Mouse (Mus musculus): ENCODE results near the gene Auts2. TPM values are rescaled to one million over a fixed set of nuclear protein-coding genes. Genes with fewer than 3 reads are reported as not detected.

Auts2 gene
- polyA plus RNA-seq, 1 experiment from 2014 or later, result 29.4 TPM

- H3K4me3 ChIP-seq (ENCODE audit: low read depth, low read length), result no peak overlapping the region
- H3K27ac ChIP-seq (replicated peaks; ENCODE audit: low read depth, low read length), result peak overlapping the region; percentile 6; the same call in 1 of the 2 replicates
- no peak overlapping the region for H3K9ac ChIP-seq (ENCODE audit: low read depth, low read length)
- peak; percentile 85 for DNase-seq (ENCODE audit: low spot score)
- H3K9me3 ChIP-seq (ENCODE audit: control insufficient read depth, low read length), result no peaks in the 10 kb centered on the region
- H3K4me2 ChIP-seq (ENCODE audit: low read depth, low read length), result peak overlapping the region; percentile 36
- no peaks in the 10 kb centered on the region for H3K27me3 ChIP-seq (replicated peaks; ENCODE audit: control insufficient read depth, insufficient read depth, low read length)
- peak; percentile 74 for ATAC-seq (ENCODE audit: low read depth)
- H3K4me1 ChIP-seq (ENCODE audit: control insufficient read depth, insufficient read depth, low read length), result peaks cover 29% of the 10 kb centered on the region
- no peaks in the 10 kb centered on the region for H3K36me3 ChIP-seq (ENCODE audit: control insufficient read depth, insufficient read depth, low read length)
- WGBS, result 7% methylated on average over 7 of the region's 7 CpGs
Measured at GRCm38 (mm10) chr5:132186221-132186620, 356.9 kb downstream of the Auts2 start.

- ATAC-seq (ENCODE audit: low read depth) (no peak), DNase-seq (ENCODE audit: low spot score) (no peak)
- 65% methylated on average over 4 of the region's 4 CpGs for WGBS
- no peaks in the 10 kb centered on the region for H3K36me3 ChIP-seq (ENCODE audit: control insufficient read depth, insufficient read depth, low read length)
- H3K9ac ChIP-seq (ENCODE audit: low read depth, low read length), result no peak overlapping the region
- H3K27ac ChIP-seq (replicated peaks; ENCODE audit: low read depth, low read length), result no peak overlapping the region
- H3K4me2 ChIP-seq (ENCODE audit: low read depth, low read length), result no peak overlapping the region
- no peaks in the 10 kb centered on the region for H3K27me3 ChIP-seq (replicated peaks; ENCODE audit: control insufficient read depth, insufficient read depth, low read length)
- H3K9me3 ChIP-seq (ENCODE audit: control insufficient read depth, low read length), result no peaks in the 10 kb centered on the region
- H3K4me3 ChIP-seq (ENCODE audit: low read depth, low read length), result no peak overlapping the region
- peaks cover 25% of the 10 kb centered on the region for H3K4me1 ChIP-seq (ENCODE audit: control insufficient read depth, insufficient read depth, low read length)
Measured at GRCm38 (mm10) chr5:132184395-132185095, 358.6 kb downstream of the Auts2 start.

DNA sequence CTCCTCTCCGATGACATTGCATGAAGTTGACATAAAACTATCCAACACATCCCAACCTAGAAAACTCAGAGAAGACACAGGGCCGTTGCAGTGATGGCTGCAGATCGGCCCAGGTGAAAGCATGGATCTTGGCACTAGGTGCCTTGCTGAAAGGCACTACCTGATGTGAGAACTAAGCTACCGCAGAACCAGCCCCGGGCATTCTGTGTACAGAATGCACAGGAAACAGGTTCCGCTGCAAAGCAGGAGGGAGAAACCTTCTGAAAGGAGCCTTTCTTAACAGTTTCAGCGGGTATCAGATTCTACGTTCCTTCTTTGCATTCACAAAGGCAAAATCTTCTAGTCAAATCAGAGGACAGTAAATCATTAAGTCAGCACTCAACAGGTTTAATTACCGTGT, 361.1 kb downstream of the Auts2 start:
- peak; percentile 65 for DNase-seq (ENCODE audit: low spot score)
- no peaks in the 10 kb centered on the region for H3K36me3 ChIP-seq (ENCODE audit: control insufficient read depth, insufficient read depth, low read length)
- H3K9me3 ChIP-seq (ENCODE audit: control insufficient read depth, low read length), result no peaks in the 10 kb centered on the region
- no peak overlapping the region for H3K9ac ChIP-seq (ENCODE audit: low read depth, low read length)
- peak; percentile 53; the same call in 1 of the 2 replicates for ATAC-seq (ENCODE audit: low read depth)
- H3K4me3 ChIP-seq (ENCODE audit: low read depth, low read length), result no peak overlapping the region
- peaks cover 22% of the 10 kb centered on the region for H3K4me1 ChIP-seq (ENCODE audit: control insufficient read depth, insufficient read depth, low read length)
- H3K27ac ChIP-seq (replicated peaks; ENCODE audit: low read depth, low read length), result no peak overlapping the region
- 70% methylated on average over 9 of the region's 9 CpGs for WGBS
- H3K27me3 ChIP-seq (replicated peaks; ENCODE audit: control insufficient read depth, insufficient read depth, low read length), result no peaks in the 10 kb centered on the region
- no peak overlapping the region for H3K4me2 ChIP-seq (ENCODE audit: low read depth, low read length)

DNA sequence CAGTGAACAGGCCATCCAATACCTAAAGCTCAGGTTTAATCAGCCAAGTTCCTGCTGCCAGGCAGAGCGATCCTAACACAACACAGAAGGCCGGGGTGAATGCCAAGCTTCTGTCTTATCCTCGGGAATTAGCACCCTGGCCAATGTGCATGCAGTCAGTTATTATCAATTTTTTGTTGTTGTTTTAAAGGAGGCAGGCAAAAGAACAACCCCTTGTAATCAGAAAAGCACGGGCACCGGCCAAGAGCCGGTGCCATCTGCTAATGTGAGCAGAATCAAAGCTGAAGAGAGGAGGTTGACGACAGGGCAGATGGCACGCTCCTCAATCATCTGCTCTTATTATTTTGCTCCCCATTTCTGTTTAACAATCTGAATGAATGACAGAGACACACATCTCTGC, 373.1 kb downstream of the Auts2 start:
- ATAC-seq (ENCODE audit: low read depth) (no peak), DNase-seq (ENCODE audit: low spot score) (no peak)
- no peak overlapping the region for H3K4me3 ChIP-seq (ENCODE audit: low read depth, low read length)
- H3K36me3 ChIP-seq (ENCODE audit: control insufficient read depth, insufficient read depth, low read length), result no peaks in the 10 kb centered on the region
- H3K9ac ChIP-seq (ENCODE audit: low read depth, low read length), result no peak overlapping the region
- no peaks in the 10 kb centered on the region for H3K27me3 ChIP-seq (replicated peaks; ENCODE audit: control insufficient read depth, insufficient read depth, low read length)
- no peak overlapping the region for H3K27ac ChIP-seq (replicated peaks; ENCODE audit: low read depth, low read length)
- no peak overlapping the region for H3K4me2 ChIP-seq (ENCODE audit: low read depth, low read length)
- 61% methylated on average over 8 of the region's 8 CpGs for WGBS
- peaks cover 19% of the 10 kb centered on the region; the same call in 1 of the 2 replicates for H3K4me1 ChIP-seq (ENCODE audit: control insufficient read depth, insufficient read depth, low read length)
- H3K9me3 ChIP-seq (ENCODE audit: control insufficient read depth, low read length), result no peaks in the 10 kb centered on the region

GRCm38 (mm10) chr5:132168805-132169204, 374.3 kb downstream of the Auts2 start:
- Histone ChIP-seq H3K9me3 (ENCODE audit: control insufficient read depth, low read length) (no peaks in the 10 kb centered on the region), H3K4me3 (ENCODE audit: low read depth, low read length) (no peak overlapping the region), H3K4me1 (ENCODE audit: control insufficient read depth, insufficient read depth, low read length) (peaks cover 19% of the 10 kb centered on the region; the same call in 1 of the 2 replicates), H3K36me3 (ENCODE audit: control insufficient read depth, insufficient read depth, low read length) (no peaks in the 10 kb centered on the region), H3K27ac (replicated peaks; ENCODE audit: low read depth, low read length) (no peak overlapping the region), H3K27me3 (replicated peaks; ENCODE audit: control insufficient read depth, insufficient read depth, low read length) (no peaks in the 10 kb centered on the region), H3K4me2 (ENCODE audit: low read depth, low read length) (no peak overlapping the region), H3K9ac (ENCODE audit: low read depth, low read length) (no peak overlapping the region)
- ATAC-seq (ENCODE audit: low read depth) (no peak), DNase-seq (ENCODE audit: low spot score) (no peak)
- WGBS, result 83% methylated on average over 5 of the region's 5 CpGs

GRCm38 (mm10) chr5:132168224-132168623, 374.9 kb downstream of the Auts2 start:
- H3K27me3 ChIP-seq (replicated peaks; ENCODE audit: control insufficient read depth, insufficient read depth, low read length), result no peaks in the 10 kb centered on the region
- no peak overlapping the region for H3K4me2 ChIP-seq (ENCODE audit: low read depth, low read length)
- WGBS, result 87% methylated on average over 5 of the region's 5 CpGs
- H3K4me3 ChIP-seq (ENCODE audit: low read depth, low read length), result no peak overlapping the region
- H3K27ac ChIP-seq (replicated peaks; ENCODE audit: low read depth, low read length), result no peak overlapping the region
- no peak overlapping the region for H3K9ac ChIP-seq (ENCODE audit: low read depth, low read length)
- peaks cover 19% of the 10 kb centered on the region for H3K4me1 ChIP-seq (ENCODE audit: control insufficient read depth, insufficient read depth, low read length)
- no peaks in the 10 kb centered on the region for H3K9me3 ChIP-seq (ENCODE audit: control insufficient read depth, low read length)
- no peaks in the 10 kb centered on the region for H3K36me3 ChIP-seq (ENCODE audit: control insufficient read depth, insufficient read depth, low read length)
- no peak for ATAC-seq (ENCODE audit: low read depth)
- no peak for DNase-seq (ENCODE audit: low spot score)

- no peak overlapping the region for H3K9ac ChIP-seq (ENCODE audit: low read depth, low read length)
- no peaks in the 10 kb centered on the region for H3K9me3 ChIP-seq (ENCODE audit: control insufficient read depth, low read length)
- ATAC-seq (ENCODE audit: low read depth), result no peak
- WGBS, result 76% methylated on average over 3 of the region's 3 CpGs
- H3K4me1 ChIP-seq (ENCODE audit: control insufficient read depth, insufficient read depth, low read length), result peaks cover 28% of the 10 kb centered on the region
- no peak overlapping the region for H3K27ac ChIP-seq (replicated peaks; ENCODE audit: low read depth, low read length)
- no peaks in the 10 kb centered on the region for H3K36me3 ChIP-seq (ENCODE audit: control insufficient read depth, insufficient read depth, low read length)
- no peak overlapping the region for H3K4me3 ChIP-seq (ENCODE audit: low read depth, low read length)
- H3K27me3 ChIP-seq (replicated peaks; ENCODE audit: control insufficient read depth, insufficient read depth, low read length), result no peaks in the 10 kb centered on the region
- no peak overlapping the region for H3K4me2 ChIP-seq (ENCODE audit: low read depth, low read length)
- no peak for DNase-seq (ENCODE audit: low spot score)
Measured at GRCm38 (mm10) chr5:132166559-132166958, 376.6 kb downstream of the Auts2 start.

DNA sequence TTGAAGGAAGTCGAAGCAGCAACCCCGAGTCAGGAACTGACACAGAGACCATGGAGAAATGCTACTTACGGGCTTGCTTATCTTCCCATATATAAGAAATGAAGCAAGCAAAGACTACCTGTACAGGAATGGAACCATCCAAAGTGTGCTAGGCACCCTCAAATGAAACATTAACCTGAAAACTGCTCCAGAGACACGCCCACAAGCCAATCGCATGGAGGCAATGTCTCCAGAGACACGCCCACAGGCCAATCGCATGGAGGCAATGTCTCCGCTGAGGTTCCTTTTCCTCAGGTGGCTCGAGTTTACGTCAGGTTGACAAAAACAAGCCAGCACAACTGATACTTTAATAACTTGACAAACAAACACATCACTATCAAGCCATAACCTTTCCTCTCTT, 379.2 kb downstream of the Auts2 start:
- Histone ChIP-seq H3K9me3 (ENCODE audit: control insufficient read depth, low read length) (no peaks in the 10 kb centered on the region), H3K27ac (replicated peaks; ENCODE audit: low read depth, low read length) (no peak overlapping the region), H3K9ac (ENCODE audit: low read depth, low read length) (no peak overlapping the region), H3K4me3 (ENCODE audit: low read depth, low read length) (no peak overlapping the region), H3K27me3 (replicated peaks; ENCODE audit: control insufficient read depth, insufficient read depth, low read length) (no peaks in the 10 kb centered on the region), H3K4me2 (ENCODE audit: low read depth, low read length) (no peak overlapping the region), H3K4me1 (ENCODE audit: control insufficient read depth, insufficient read depth, low read length) (peaks cover 21% of the 10 kb centered on the region), H3K36me3 (ENCODE audit: control insufficient read depth, insufficient read depth, low read length) (no peaks in the 10 kb centered on the region)
- no peak for DNase-seq (ENCODE audit: low spot score)
- no peak for ATAC-seq (ENCODE audit: low read depth)
- 76% methylated on average over 10 of the region's 10 CpGs for WGBS

- H3K27me3 ChIP-seq (replicated peaks; ENCODE audit: control insufficient read depth, insufficient read depth, low read length), result no peaks in the 10 kb centered on the region
- H3K27ac ChIP-seq (replicated peaks; ENCODE audit: low read depth, low read length), result peak overlapping the region; percentile 53
- no peak overlapping the region for H3K9ac ChIP-seq (ENCODE audit: low read depth, low read length)
- ATAC-seq (ENCODE audit: low read depth), result peak; percentile 41; the same call in 1 of the 2 replicates
- no peak overlapping the region for H3K4me3 ChIP-seq (ENCODE audit: low read depth, low read length)
- no peak overlapping the region; the same call in 1 of the 2 replicates for H3K4me2 ChIP-seq (ENCODE audit: low read depth, low read length)
- 25% methylated on average over 4 of the region's 4 CpGs for WGBS
- no peak for DNase-seq (ENCODE audit: low spot score)
- no peaks in the 10 kb centered on the region for H3K36me3 ChIP-seq (ENCODE audit: control insufficient read depth, insufficient read depth, low read length)
- peaks cover 21% of the 10 kb centered on the region for H3K4me1 ChIP-seq (ENCODE audit: control insufficient read depth, insufficient read depth, low read length)
- H3K9me3 ChIP-seq (ENCODE audit: control insufficient read depth, low read length), result no peaks in the 10 kb centered on the region
Measured at GRCm38 (mm10) chr5:132162206-132162533, 381.0 kb downstream of the Auts2 start.
